Mouse (Mus musculus) small intestine, adult 2 months (tissue): ENCODE data around the gene Nfkb1.

ENCODE experiments used
- CTCF ChIP-seq: fragments of 200-500 bp; IDR thresholded peaks from 2 replicates; pipeline ENCODE4 v1.5.1; 2012; ENCODE audit warnings: low read depth, mild to moderate bottlenecking, control low read depth, inconsistent platforms, low read length, moderate library complexity, mixed read lengths; ENCODE audit not compliant: insufficient replicate concordance, insufficient read length; ENCODE audit errors: extremely low read depth
- POLR2A ChIP-seq: fragments of 200-500 bp; IDR thresholded peaks from 2 replicates; pipeline ENCODE4 v1.6.1; 2012; ENCODE audit warnings: low read depth, mild to moderate bottlenecking, control low read depth, inconsistent platforms, low read length, moderate library complexity

DNA sequence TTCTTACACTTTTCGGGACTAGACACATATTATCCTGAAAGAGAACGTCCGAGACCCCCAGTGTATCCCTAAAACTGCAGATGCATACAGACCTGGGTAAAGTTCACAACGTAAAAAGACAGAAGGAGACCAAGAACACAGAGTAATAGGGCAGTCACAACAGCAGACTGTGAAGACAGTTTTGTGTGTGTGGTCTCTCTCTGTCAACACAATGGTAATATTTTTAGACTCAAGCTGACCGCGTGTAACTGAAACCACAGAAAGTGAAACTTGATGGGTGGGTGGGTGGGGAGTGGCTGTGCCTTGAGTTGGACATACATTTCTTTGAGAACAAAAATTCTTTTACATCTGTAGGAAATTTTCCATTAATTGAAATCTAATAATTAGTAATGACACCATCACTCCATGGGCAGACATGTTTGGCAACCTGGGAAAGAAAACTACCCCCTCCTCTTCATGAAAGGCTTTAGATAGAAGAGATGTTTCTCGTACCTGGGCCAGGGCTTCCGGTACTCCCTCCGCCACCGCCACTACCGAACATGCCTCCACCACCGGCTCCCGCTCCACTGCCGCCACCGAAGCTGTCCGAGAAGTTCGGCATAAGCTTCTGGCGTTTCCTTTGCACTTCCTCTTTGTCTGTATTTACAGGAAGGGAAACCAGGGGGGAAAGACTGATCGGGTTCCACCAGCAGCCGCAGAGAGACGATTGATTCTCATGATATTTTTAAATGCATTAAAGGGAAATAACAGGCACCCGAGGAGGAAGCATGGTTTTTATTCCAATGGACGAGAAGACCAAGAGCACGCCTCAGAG is 83.5 kb downstream of the Nfkb1 start:
- TF ChIP-seq CTCF (no peak), POLR2A (no peak)
